Mouse (Mus musculus): Measurements from ENCODE around the gene Snrk. TPM values are rescaled to one million over a fixed set of nuclear protein-coding genes. Genes with fewer than 3 reads are reported as not detected.

Gene Snrk
- total and polyA plus RNA-seq, 3 experiments, result 9.1 to 446 (median 10.7) TPM

DNA sequence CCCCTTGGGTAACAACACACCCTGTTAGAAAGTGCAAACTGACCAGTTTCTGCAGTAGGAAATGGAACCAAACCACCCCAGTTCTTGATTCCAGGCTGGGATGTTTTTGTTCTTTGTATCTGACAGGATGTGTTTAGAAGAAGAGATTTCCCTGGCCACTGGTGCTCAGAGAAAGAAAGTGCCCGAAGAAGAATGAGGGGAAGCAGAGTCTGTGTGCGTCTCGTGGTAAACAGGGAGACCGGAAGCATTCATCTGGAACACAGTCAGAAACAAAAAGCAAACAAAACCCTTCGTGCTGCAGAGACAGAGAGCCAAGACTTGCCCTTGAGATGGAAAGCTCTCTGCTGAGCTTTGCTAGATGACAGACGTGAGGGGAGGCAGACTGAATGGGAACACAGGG is 32.0 kb upstream of the Snrk start (continued):
- TF ChIP-seq MEF2A (IDR thresholded peaks at IDR 0.05; ENCODE audit: extremely low read depth, insufficient replicate concordance, low read depth, low read length, poor library complexity, severe bottlenecking), result no peak

DNA sequence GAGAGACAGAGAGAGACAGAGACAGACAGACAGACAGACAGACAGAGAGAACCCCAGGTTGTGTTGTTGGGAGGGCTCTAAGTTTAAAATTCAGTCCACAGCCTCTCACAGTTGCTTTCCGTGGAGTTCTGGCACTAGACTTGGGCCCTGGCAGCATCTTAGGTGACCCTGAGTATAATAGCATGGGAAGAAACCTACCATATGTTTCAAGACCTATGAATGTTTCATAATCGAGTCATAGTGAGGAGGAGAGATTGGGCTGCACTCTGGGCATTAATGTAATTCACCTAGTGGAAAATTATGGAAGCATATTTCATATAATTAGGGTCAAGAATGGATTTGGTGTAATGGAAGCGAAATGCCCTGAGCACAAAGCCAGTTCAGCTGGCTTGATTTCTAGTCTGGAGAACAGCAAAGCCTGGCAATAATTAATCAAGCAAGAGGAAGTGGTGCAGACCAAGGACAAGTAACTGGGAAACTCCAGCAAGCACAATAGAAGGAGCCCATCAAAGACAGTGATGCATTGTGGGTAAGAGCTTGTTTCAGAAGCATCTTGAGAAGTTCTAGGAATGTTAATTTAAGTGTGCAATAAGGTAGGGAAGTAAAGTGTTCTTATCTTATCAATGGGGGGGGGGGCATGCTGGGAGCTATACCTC is 31.4 kb upstream of the Snrk start:
- Histone ChIP-seq H3K4me1 (ENCODE audit: control insufficient read depth in 1 of 2, insufficient read depth in 2 of 2, low read length in 2 of 2) (no peaks in the 10 kb centered on the region), H3K79me2 (ENCODE audit: control insufficient read depth, insufficient read depth, low read length, poor library complexity) (no peaks in the 10 kb centered on the region), H3K9me3 (replicated peaks; ENCODE audit: insufficient read depth, low read length) (no peaks in the 10 kb centered on the region), H3K27ac (ENCODE audit: control insufficient read depth, low read depth, low read length) (no peak overlapping the region), H3K27me3 (ENCODE audit: control insufficient read depth in 1 of 2, insufficient read depth in 2 of 2, low read length in 2 of 2) (no peaks in the 10 kb centered on the region), H3K9ac (ENCODE audit: control insufficient read depth, low read depth, low read length, poor library complexity, severe bottlenecking) (no peak overlapping the region), H3K36me3 (ENCODE audit: control insufficient read depth in 1 of 2, insufficient read depth in 2 of 2, low read length in 2 of 2) (no peaks in the 10 kb centered on the region), H3K4me3 (ENCODE audit: control insufficient read depth in 1 of 2, insufficient read depth in 1 of 2, low read depth in 2 of 2, low read length in 2 of 2) (no peak overlapping the region)
- DNase-seq (ENCODE audit: low read depth, low spot score), result no peak
- TF ChIP-seq MYB (IDR thresholded peaks at IDR 0.05; ENCODE audit: low read depth, low read length), result no peak
- no peak for TF ChIP-seq ZKSCAN1 (IDR thresholded peaks at IDR 0.05; ENCODE audit: low read depth, low read length)
- TF ChIP-seq ELF1 (IDR thresholded peaks at IDR 0.05; ENCODE audit: low read depth, low read length), result no peak
- TF ChIP-seq UBTF (IDR thresholded peaks at IDR 0.05; ENCODE audit: borderline replicate concordance, insufficient read depth, low read depth, low read length), result no peak
- TF ChIP-seq HCFC1 (IDR thresholded peaks at IDR 0.05; ENCODE audit: low read depth, low read length), result no peak
- TF ChIP-seq EP300 (IDR thresholded peaks at IDR 0.05; ENCODE audit: low read depth in 1 of 2, low read length in 2 of 2), result no peak
- TF ChIP-seq ZC3H11A (IDR thresholded peaks at IDR 0.05; ENCODE audit: low read depth, low read length), result no peak
- TF ChIP-seq GATA1 (IDR thresholded peaks at IDR 0.05; ENCODE audit: low read depth, low read length), result no peak
- TF ChIP-seq POLR2AphosphoS5 (IDR thresholded peaks at IDR 0.05; ENCODE audit: borderline replicate concordance, low read depth, low read length), result no peak
- TF ChIP-seq RAD21 (IDR thresholded peaks at IDR 0.05; ENCODE audit: low read depth, low read length), result no peak
- no peak for TF ChIP-seq POLR2A (IDR thresholded peaks at IDR 0.05; ENCODE audit: control insufficient read depth in 1 of 2, insufficient read depth in 1 of 2, low read depth in 1 of 2, low read length in 2 of 2, poor library complexity in 1 of 2)
- TF ChIP-seq TAL1 (IDR thresholded peaks at IDR 0.05; ENCODE audit: low read length), result no peak
- no peak for TF ChIP-seq CTCF (IDR thresholded peaks at IDR 0.05 in 2 of 3, conservative IDR thresholded peaks at IDR 0.05 in 1 of 3; ENCODE audit: control insufficient read depth in 1 of 3, insufficient read depth in 1 of 3, low read depth in 2 of 3, low read length in 3 of 3, poor library complexity in 1 of 3, severe bottlenecking in 1 of 3)
- TF ChIP-seq ZMIZ1 (IDR thresholded peaks at IDR 0.05; ENCODE audit: low read depth, low read length), result no peak
- no peak for TF ChIP-seq MEF2A (IDR thresholded peaks at IDR 0.05; ENCODE audit: extremely low read depth, insufficient replicate concordance, low read depth, low read length, poor library complexity, severe bottlenecking)

DNA sequence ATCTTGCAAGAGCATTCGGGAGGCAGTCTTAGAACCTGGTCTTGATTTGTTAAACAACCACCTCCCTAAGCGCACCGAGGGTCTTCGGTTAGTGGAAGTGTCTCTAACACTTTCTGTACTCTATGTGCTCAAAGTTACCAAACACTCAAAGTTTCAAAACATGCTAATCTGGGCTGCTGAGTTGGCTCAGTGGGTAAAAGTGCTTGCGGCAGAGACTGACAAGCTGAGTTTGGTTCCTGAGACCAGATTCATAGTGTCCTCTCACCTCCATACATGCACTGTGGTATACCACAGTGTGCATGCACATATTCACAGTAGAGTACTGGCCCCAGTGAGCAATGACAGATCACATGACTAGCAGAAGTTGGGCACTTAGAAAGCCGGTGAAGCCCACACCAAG is 30.0 kb upstream of the Snrk start:
- no peak overlapping the region for H3K9ac ChIP-seq (ENCODE audit: control insufficient read depth, low read depth, low read length, poor library complexity, severe bottlenecking)
- H3K27me3 ChIP-seq (ENCODE audit: control insufficient read depth in 1 of 2, insufficient read depth in 2 of 2, low read length in 2 of 2), result no peaks in the 10 kb centered on the region
- H3K27ac ChIP-seq (ENCODE audit: control insufficient read depth, low read depth, low read length), result no peak overlapping the region
- H3K36me3 ChIP-seq (ENCODE audit: control insufficient read depth in 1 of 2, insufficient read depth in 2 of 2, low read length in 2 of 2), result no peaks in the 10 kb centered on the region
- H3K4me1 ChIP-seq (ENCODE audit: control insufficient read depth in 1 of 2, insufficient read depth in 2 of 2, low read length in 2 of 2), result no peaks in the 10 kb centered on the region
- DNase-seq (ENCODE audit: low read depth, low spot score), result no peak
- no peaks in the 10 kb centered on the region for H3K9me3 ChIP-seq (replicated peaks; ENCODE audit: insufficient read depth, low read length)
- no peak overlapping the region for H3K4me3 ChIP-seq (ENCODE audit: control insufficient read depth in 1 of 2, insufficient read depth in 1 of 2, low read depth in 2 of 2, low read length in 2 of 2)
- no peak for TF ChIP-seq GATA1 (IDR thresholded peaks at IDR 0.05; ENCODE audit: low read depth, low read length)
- TF ChIP-seq MEF2A (IDR thresholded peaks at IDR 0.05; ENCODE audit: extremely low read depth, insufficient replicate concordance, low read depth, low read length, poor library complexity, severe bottlenecking), result no peak
- TF ChIP-seq ELF1 (IDR thresholded peaks at IDR 0.05; ENCODE audit: low read depth, low read length), result no peak
- no peak for TF ChIP-seq MAX (IDR thresholded peaks at IDR 0.05; ENCODE audit: low read length)
- no peak for TF ChIP-seq ETS1 (IDR thresholded peaks at IDR 0.05; ENCODE audit: low read depth, low read length)
- no peak for TF ChIP-seq MYB (IDR thresholded peaks at IDR 0.05; ENCODE audit: low read depth, low read length)
- TF ChIP-seq TCF12 (IDR thresholded peaks at IDR 0.05; ENCODE audit: low read depth, low read length), result no peak
- no peak for TF ChIP-seq RCOR1 (IDR thresholded peaks at IDR 0.05; ENCODE audit: low read depth, low read length)
- TF ChIP-seq JUND (IDR thresholded peaks at IDR 0.05; ENCODE audit: low read depth, low read length), result no peak
- no peak for TF ChIP-seq SIN3A (IDR thresholded peaks at IDR 0.05; ENCODE audit: low read length)
- TF ChIP-seq BHLHE40 (IDR thresholded peaks at IDR 0.05; ENCODE audit: borderline replicate concordance, low read depth, low read length), result no peak
- TF ChIP-seq GABPA (IDR thresholded peaks at IDR 0.05; ENCODE audit: low read depth, low read length), result no peak
- TF ChIP-seq POLR2A (IDR thresholded peaks at IDR 0.05; ENCODE audit: control insufficient read depth in 1 of 2, insufficient read depth in 1 of 2, low read depth in 1 of 2, low read length in 2 of 2, poor library complexity in 1 of 2), result no peak
- TF ChIP-seq ZNF384 (IDR thresholded peaks at IDR 0.05; ENCODE audit: low read depth, low read length), result no peak
- no peak for TF ChIP-seq USF2 (IDR thresholded peaks at IDR 0.05; ENCODE audit: borderline replicate concordance in 1 of 2, insufficient read depth in 1 of 2, low read depth in 1 of 2, low read length in 2 of 2)
- TF ChIP-seq CTCF (IDR thresholded peaks at IDR 0.05 in 2 of 3, conservative IDR thresholded peaks at IDR 0.05 in 1 of 3; ENCODE audit: control insufficient read depth in 1 of 3, insufficient read depth in 1 of 3, low read depth in 2 of 3, low read length in 3 of 3, poor library complexity in 1 of 3, severe bottlenecking in 1 of 3), result no peak
- no peak for TF ChIP-seq TAL1 (IDR thresholded peaks at IDR 0.05; ENCODE audit: low read length)
- no peak for TF ChIP-seq ZKSCAN1 (IDR thresholded peaks at IDR 0.05; ENCODE audit: low read depth, low read length)
- H3K79me2 ChIP-seq (ENCODE audit: control insufficient read depth, insufficient read depth, low read length, poor library complexity), result no peaks in the 10 kb centered on the region
